In the genomic region with DNA sequence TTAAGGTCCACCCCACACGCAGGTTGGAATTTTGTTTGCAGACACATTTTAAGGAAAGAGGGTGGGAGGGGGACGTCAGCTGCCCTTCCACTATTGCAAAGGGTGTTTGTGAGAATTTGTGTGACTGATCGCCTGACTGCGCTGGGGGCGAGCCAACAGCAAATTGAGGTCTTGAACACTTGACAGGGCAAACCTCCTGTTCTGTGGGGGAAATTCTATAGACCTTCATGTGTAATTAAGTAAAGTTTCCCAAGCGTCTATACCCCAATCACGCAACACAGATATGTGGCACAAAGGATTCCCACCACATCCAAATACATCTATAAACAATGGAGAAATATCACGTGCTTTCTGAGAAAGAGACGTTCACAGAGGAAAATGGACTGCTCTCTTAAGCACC, we compare ENCODE assay signal across 17 mouse cellular contexts.
"Had no signal": no experiment of that assay in that cellular context is flagged by ENCODE, and none has a peak within 500 bp of the region (broad histone marks: within the 10 kb centered on the region; RNA-seq: fewer than 3 reads in every experiment).

No protein-coding gene starts in this region.

- H3K27ac ChIP-seq: liver, embryonic 15.5 days; lung, embryonic 15.5 days; macrophage; midbrain, embryonic 12.5 days; midbrain, embryonic 15.5 days; neural tube, embryonic 12.5 days; stomach, embryonic 15.5 days; stomach, postnatal 0 days had no signal

- H3K4me3 ChIP-seq: liver, embryonic 15.5 days; lung, embryonic 15.5 days; megakaryocyte, embryonic 14.5 days; midbrain, embryonic 12.5 days; midbrain, embryonic 15.5 days; neural tube, embryonic 12.5 days; stomach, embryonic 15.5 days had no signal

- ATAC-seq: liver, postnatal 0 days; lung, postnatal 0 days had no signal

- H3K36me3 ChIP-seq: liver, embryonic 15.5 days; lung, embryonic 15.5 days; midbrain, embryonic 12.5 days; midbrain, embryonic 15.5 days; neural tube, embryonic 12.5 days; stomach, embryonic 15.5 days had no signal

- DNase-seq: liver, postnatal 0 days; lung, adult 2 months; lung, postnatal 14 days; lung, postnatal 36 days; right cerebral cortex, postnatal 14 days; thymus, adult 2 months; thymus, postnatal 25 days had no signal

- H3K4me2 ChIP-seq: liver, embryonic 15.5 days; lung, embryonic 15.5 days; midbrain, embryonic 12.5 days; midbrain, embryonic 15.5 days; neural tube, embryonic 12.5 days; stomach, embryonic 15.5 days had no signal

- H3K27me3 ChIP-seq: liver, embryonic 15.5 days; lung, embryonic 15.5 days; megakaryocyte, embryonic 14.5 days; midbrain, embryonic 15.5 days; neural tube, embryonic 12.5 days; stomach, embryonic 15.5 days had no signal

- H3K9ac ChIP-seq: liver, embryonic 15.5 days; liver, postnatal 0 days; lung, embryonic 15.5 days; midbrain, embryonic 12.5 days; midbrain, embryonic 15.5 days; neural tube, embryonic 12.5 days; stomach, embryonic 15.5 days had no signal

- H3K4me1 ChIP-seq: liver, embryonic 15.5 days; megakaryocyte, embryonic 14.5 days; midbrain, embryonic 12.5 days; midbrain, embryonic 15.5 days; neural tube, embryonic 12.5 days; stomach, embryonic 15.5 days had no signal

- H3K9me3 ChIP-seq: liver, embryonic 15.5 days; lung, embryonic 15.5 days; megakaryocyte, embryonic 14.5 days; midbrain, embryonic 12.5 days; midbrain, embryonic 15.5 days; neural tube, embryonic 12.5 days; stomach, embryonic 15.5 days had no signal
